Mouse (Mus musculus) monocyte, adult 2 months (primary cell): Measurements from ENCODE around the gene Mcrip1.
"Not testable (repeated sequence)": the region's sequence is repeated elsewhere in the genome, so short reads cannot be mapped to it uniquely, and the experiment has no call there.

ENCODE experiments used
- DNase-seq, 2 experiments: peaks; one replicate each; pipeline ENCODE4 v3.0.0; 2022; ENCODE audit warnings: low spot score in 2 of 2, low read depth in 1 of 2

Gene Mcrip1

GRCm38 (mm10) chr11:120515611-120516010 is 33.9 kb downstream of the Mcrip1 start:
- peak; percentile 66 to 84 for DNase-seq

- not testable (repeated sequence) for DNase-seq
These were observed 35.3 kb downstream of the Mcrip1 start for GRCm38 (mm10) chr11:120514262-120514661.

GRCm38 (mm10) chr11:120512790-120513453 is 36.6 kb downstream of the Mcrip1 start:
- no peak for DNase-seq

GRCm38 (mm10) chr11:120510375-120511030 is 39.0 kb downstream of the Mcrip1 start:
- DNase-seq = no peak

- no peak for DNase-seq
These were observed 39.6 kb downstream of the Mcrip1 start for GRCm38 (mm10) chr11:120509940-120510339.

GRCm38 (mm10) chr11:120508290-120508870 is 41.1 kb downstream of the Mcrip1 start:
- DNase-seq = no peak

- no peak for DNase-seq
These were observed 41.8 kb downstream of the Mcrip1 start for GRCm38 (mm10) chr11:120507611-120508289.

GRCm38 (mm10) chr11:120506899-120507298 is 42.6 kb downstream of the Mcrip1 start:
- no peak for DNase-seq

- DNase-seq = no peak
These were observed 43.9 kb downstream of the Mcrip1 start for GRCm38 (mm10) chr11:120505661-120506060.

GRCm38 (mm10) chr11:120501701-120502100 is 47.8 kb downstream of the Mcrip1 start:
- DNase-seq = no peak

GRCm38 (mm10) chr11:120501018-120501417 is 48.5 kb downstream of the Mcrip1 start:
- no peak for DNase-seq

- no peak for DNase-seq
These were observed 49.2 kb downstream of the Mcrip1 start for GRCm38 (mm10) chr11:120500357-120500756.

GRCm38 (mm10) chr11:120499894-120500293 is 49.6 kb downstream of the Mcrip1 start:
- no peak for DNase-seq

- DNase-seq = no peak
These were observed 50.6 kb downstream of the Mcrip1 start for GRCm38 (mm10) chr11:120498891-120499290.

- DNase-seq = no peak
These were observed 51.3 kb downstream of the Mcrip1 start for GRCm38 (mm10) chr11:120498226-120498625.

GRCm38 (mm10) chr11:120497436-120497835 is 52.1 kb downstream of the Mcrip1 start:
- DNase-seq = no peak

GRCm38 (mm10) chr11:120493911-120494310 is 55.6 kb downstream of the Mcrip1 start:
- DNase-seq = no peak

GRCm38 (mm10) chr11:120493351-120493750 is 56.2 kb downstream of the Mcrip1 start:
- no peak for DNase-seq
